Mouse (Mus musculus) myocyte (in vitro differentiated cells): Measurements from ENCODE around the gene Rxfp4. TPM values are rescaled to one million over a fixed set of nuclear protein-coding genes. Genes with fewer than 3 reads are reported as not detected.

Experiments
- H3K27me3 ChIP-seq: one replicate; pipeline ENCODE4 v1.6.1; 2011; ENCODE audit not compliant: control insufficient read depth, insufficient read depth, insufficient read length
- H3K36me3 ChIP-seq: one replicate; pipeline ENCODE4 v1.6.1; 2011; ENCODE audit not compliant: control insufficient read depth, insufficient read depth
- H3K4me2 ChIP-seq: one replicate; pipeline ENCODE4 v1.6.1; 2011; ENCODE audit warnings: low read depth, control low read depth
- H3K4me3 ChIP-seq: one replicate; pipeline ENCODE4 v1.5.1; 2011; ENCODE audit warnings: mild to moderate bottlenecking, control low read depth, moderate library complexity
- H3K79me2 ChIP-seq: one replicate; pipeline ENCODE4 v1.6.1; 2011; ENCODE audit not compliant: control insufficient read depth, insufficient read depth
- H3ac ChIP-seq: one replicate; pipeline ENCODE4 v1.6.1; 2011; ENCODE audit not compliant: control insufficient read depth, insufficient read length
- CEBPB ChIP-seq: IDR thresholded peaks from 2 replicates; pipeline ENCODE4 v1.6.1; 2011; ENCODE audit warnings: mild to moderate bottlenecking, moderate library complexity; ENCODE audit not compliant: poor library complexity, insufficient read depth, severe bottlenecking
- E2F4 ChIP-seq: IDR thresholded peaks from one replicate; pipeline ENCODE4 v1.6.1; 2011; ENCODE audit warnings: mild to moderate bottlenecking, control low read depth, moderate library complexity; ENCODE audit not compliant: insufficient read depth
- MAX ChIP-seq: IDR thresholded peaks from one replicate; pipeline ENCODE4 v1.6.1; 2011; ENCODE audit warnings: low read depth, mild to moderate bottlenecking, control low read depth
- MYOD1 ChIP-seq, 3 experiments: IDR thresholded peaks; one replicate each; pipeline ENCODE4 v1.6.1; 2011; ENCODE audit warnings: control low read depth in 2 of 3, low read depth in 2 of 3, mild to moderate bottlenecking in 2 of 3, moderate library complexity in 1 of 3; ENCODE audit not compliant: insufficient read length in 2 of 3, control insufficient read depth in 1 of 3
- MYOG ChIP-seq, 3 experiments: IDR thresholded peaks; one replicate each; pipeline ENCODE4 v1.6.1; 2011; ENCODE audit warnings: control low read depth in 2 of 3, low read depth in 2 of 3, mild to moderate bottlenecking in 2 of 3; ENCODE audit not compliant: insufficient read length in 2 of 3, control insufficient read depth in 1 of 3, insufficient read depth in 1 of 3
- POLR2A ChIP-seq: IDR thresholded peaks from one replicate; pipeline ENCODE4 v1.6.1; 2011; ENCODE audit warnings: low read depth, mild to moderate bottlenecking, control low read depth, moderate library complexity; ENCODE audit not compliant: insufficient read length
- POLR2AphosphoS2 ChIP-seq: IDR thresholded peaks from one replicate; pipeline ENCODE4 v1.6.1; 2011; ENCODE audit warnings: low read depth, control low read depth; ENCODE audit not compliant: insufficient read length
- REST ChIP-seq: IDR thresholded peaks from one replicate; pipeline ENCODE4 v1.6.1; 2011; ENCODE audit warnings: mild to moderate bottlenecking, control low read depth, moderate library complexity; ENCODE audit not compliant: insufficient read depth, insufficient read length
- SRF ChIP-seq: IDR thresholded peaks from one replicate; pipeline ENCODE4 v1.6.1; 2011; ENCODE audit warnings: low read depth; ENCODE audit not compliant: control insufficient read depth, insufficient read length
- TCF12 ChIP-seq: IDR thresholded peaks from one replicate; pipeline ENCODE4 v1.6.1; 2011; ENCODE audit warnings: mild to moderate bottlenecking, control low read depth; ENCODE audit not compliant: poor library complexity, insufficient read depth, severe bottlenecking
- TCF3 ChIP-seq: IDR thresholded peaks from one replicate; pipeline ENCODE4 v1.6.1; 2011; ENCODE audit warnings: low read depth, control low read depth; ENCODE audit not compliant: insufficient read length
- USF1 ChIP-seq: IDR thresholded peaks from one replicate; pipeline ENCODE4 v1.6.1; 2011; ENCODE audit warnings: low read depth, mild to moderate bottlenecking, control low read depth, moderate library complexity
- polyA plus RNA-seq: library from polyadenylated mRNA; unstranded; fragments of >200 nt; fragmentation: generic; extraction: Trizol; gene quantifications from one replicate; pipeline ENCODE4 v1.2.1, GENCODE M21; 2012; ENCODE audit warnings: missing spikeins

Gene Rxfp4
- not detected for polyA plus RNA-seq

DNA sequence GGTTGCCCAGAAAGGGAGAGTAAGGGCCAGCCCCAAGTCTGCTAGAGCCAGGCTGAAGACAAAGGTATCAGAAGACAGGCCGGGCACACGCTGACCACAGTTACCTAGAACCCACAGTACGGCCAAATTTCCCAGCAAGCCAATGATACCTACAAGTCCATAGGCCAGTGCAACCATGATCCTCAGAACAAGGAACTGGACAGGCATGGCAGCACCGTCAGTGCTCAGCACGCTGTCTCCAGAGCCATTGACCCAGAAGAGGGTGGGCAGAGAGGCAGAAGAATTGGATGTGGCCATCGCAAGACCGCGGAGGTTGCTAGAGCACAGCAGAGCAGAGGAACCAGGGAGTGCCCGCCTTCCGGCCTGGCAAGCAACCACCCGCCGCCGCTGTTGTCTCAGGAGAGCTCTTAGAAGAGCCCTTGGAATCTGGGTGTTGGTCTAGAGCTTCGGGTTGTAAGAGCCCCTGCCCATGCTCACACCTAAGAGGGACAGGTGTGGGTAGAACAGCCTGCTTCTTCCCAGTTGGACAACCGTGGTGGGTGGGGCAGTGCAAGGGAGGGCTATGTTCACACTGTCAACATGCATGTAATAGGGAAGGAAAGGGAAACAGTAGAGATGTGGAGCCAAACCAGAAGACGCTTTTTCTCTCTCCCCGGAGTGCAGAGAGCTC is at the start of gene Rxfp4:
Gene Rxfp4, minus strand, starts transcription at position 297 of the 670 bp plus-strand sequence.
- Histone ChIP-seq H3ac (no peak within 1 kb of the TSS), H3K79me2 (no peaks in the 10 kb centered on the region)
- TF ChIP-seq MAX = no peak
- TF ChIP-seq POLR2AphosphoS2 = peak; percentile 10
- TF ChIP-seq USF1 = no peak
- no peak for TF ChIP-seq MYOG (IDR thresholded peaks at IDR 0.05; ENCODE audit: control insufficient read depth in 1 of 3, insufficient read depth in 1 of 3, insufficient read length in 2 of 3, low read depth in 2 of 3)
- peak; percentile 15 for TF ChIP-seq POLR2A
- no peak for TF ChIP-seq REST
- no peak for TF ChIP-seq CEBPB
- TF ChIP-seq E2F4 = no peak

DNA sequence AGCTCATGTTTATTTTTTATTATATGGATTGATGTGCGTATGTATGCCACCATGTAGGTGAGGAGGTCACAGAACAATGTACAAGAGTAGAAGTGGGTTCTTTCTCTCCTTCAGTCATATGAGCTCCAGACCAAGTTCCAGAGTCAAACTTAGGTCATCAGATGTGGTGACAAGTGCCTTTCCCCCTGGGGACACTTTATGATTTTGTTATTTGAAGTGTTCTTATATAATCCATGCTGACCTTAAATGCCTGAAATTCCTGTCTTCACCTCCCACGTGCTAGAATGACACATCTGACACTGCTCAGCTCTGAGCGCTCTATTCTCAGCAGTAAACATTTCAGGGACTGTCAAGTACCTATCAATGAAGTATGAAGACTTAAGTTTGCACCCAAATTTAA is 48.3 kb upstream of the Rxfp4 start:
- H3K36me3 ChIP-seq = peaks cover 91% of the 10 kb centered on the region
- no peaks in the 10 kb centered on the region for H3K27me3 ChIP-seq
- no peak overlapping the region for H3K4me2 ChIP-seq
- TF ChIP-seq MYOD1 (IDR thresholded peaks at IDR 0.05; ENCODE audit: control insufficient read depth in 1 of 3, insufficient read length in 2 of 3, low read depth in 2 of 3) (no peak), REST (no peak), E2F4 (no peak), SRF (no peak), CEBPB (no peak), POLR2AphosphoS2 (no peak), MYOG (IDR thresholded peaks at IDR 0.05; ENCODE audit: control insufficient read depth in 1 of 3, insufficient read depth in 1 of 3, insufficient read length in 2 of 3, low read depth in 2 of 3) (no peak), POLR2A (no peak), MAX (no peak), TCF12 (no peak), TCF3 (no peak)
- no peak overlapping the region for H3K4me3 ChIP-seq
- H3ac ChIP-seq = no peak overlapping the region
- H3K79me2 ChIP-seq = peaks cover 28% of the 10 kb centered on the region

More for the DNA sequence above, at the start of gene Rxfp4:
- H3K27me3 ChIP-seq = no peaks in the 10 kb centered on the region
- no peak within 1 kb of the TSS for H3K4me3 ChIP-seq
- H3K36me3 ChIP-seq = peaks cover 12% of the 10 kb centered on the region
- no peak within 1 kb of the TSS for H3K4me2 ChIP-seq

DNA sequence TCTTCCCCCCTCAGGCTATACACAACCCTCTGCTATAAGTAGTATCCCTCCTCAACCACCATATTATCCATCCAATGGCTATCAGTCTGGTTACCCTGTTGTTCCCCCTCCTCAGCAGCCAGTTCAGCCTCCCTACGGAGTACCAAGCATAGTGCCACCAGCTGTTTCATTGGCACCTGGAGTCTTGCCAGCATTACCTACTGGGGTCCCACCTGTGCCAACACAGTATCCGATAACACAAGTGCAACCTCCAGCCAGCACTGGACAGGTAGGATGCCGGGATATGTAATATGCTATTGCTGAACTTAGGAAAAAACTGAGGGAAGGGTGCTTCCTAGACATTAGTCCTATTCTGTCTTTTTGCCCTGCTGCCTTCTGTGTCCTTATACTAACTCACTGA is 47.3 kb upstream of the Rxfp4 start:
- Histone ChIP-seq H3ac (no peak overlapping the region), H3K4me3 (no peak overlapping the region), H3K36me3 (peaks cover 91% of the 10 kb centered on the region), H3K79me2 (peaks cover 19% of the 10 kb centered on the region), H3K27me3 (no peaks in the 10 kb centered on the region), H3K4me2 (no peak overlapping the region)
- TF ChIP-seq TCF12 = no peak
- TF ChIP-seq POLR2AphosphoS2 = no peak
- TF ChIP-seq MAX = no peak
- no peak for TF ChIP-seq USF1
- no peak for TF ChIP-seq E2F4
- no peak for TF ChIP-seq MYOG (IDR thresholded peaks at IDR 0.05; ENCODE audit: control insufficient read depth in 1 of 3, insufficient read depth in 1 of 3, insufficient read length in 2 of 3, low read depth in 2 of 3)
- TF ChIP-seq SRF = no peak
- TF ChIP-seq CEBPB = no peak
- no peak for TF ChIP-seq TCF3
- TF ChIP-seq MYOD1 (IDR thresholded peaks at IDR 0.05; ENCODE audit: control insufficient read depth in 1 of 3, insufficient read length in 2 of 3, low read depth in 2 of 3) = no peak

DNA sequence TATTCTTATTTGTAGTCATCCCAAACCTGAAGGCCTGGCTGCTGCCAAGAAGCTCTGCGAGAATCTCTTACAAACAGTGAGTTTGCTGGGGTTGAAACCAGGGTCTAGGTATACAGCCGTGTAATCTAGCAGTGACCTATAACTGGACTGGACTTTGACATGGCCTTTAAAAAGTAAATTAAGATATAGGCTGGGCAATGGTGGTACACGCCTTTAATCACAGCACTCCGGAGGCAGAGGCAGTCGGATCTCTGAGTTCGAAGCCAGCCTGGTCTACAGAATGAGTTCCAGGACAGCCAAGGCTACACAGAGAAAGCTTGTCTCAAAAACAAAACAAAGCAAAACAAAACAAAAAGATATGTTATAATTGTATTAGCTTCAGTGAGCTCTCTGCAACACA is 45.9 kb upstream of the Rxfp4 start:
- TF ChIP-seq TCF12 (no peak), CEBPB (no peak), REST (no peak), POLR2A (no peak), POLR2AphosphoS2 (no peak), E2F4 (no peak), TCF3 (no peak), MYOG (IDR thresholded peaks at IDR 0.05; ENCODE audit: control insufficient read depth in 1 of 3, insufficient read depth in 1 of 3, insufficient read length in 2 of 3, low read depth in 2 of 3) (no peak), USF1 (no peak)
- peaks cover 91% of the 10 kb centered on the region for H3K36me3 ChIP-seq
- no peaks in the 10 kb centered on the region for H3K27me3 ChIP-seq
- no peak overlapping the region for H3ac ChIP-seq
- no peak overlapping the region for H3K4me3 ChIP-seq
- H3K4me2 ChIP-seq = no peak overlapping the region
- H3K79me2 ChIP-seq = peaks cover 17% of the 10 kb centered on the region

DNA sequence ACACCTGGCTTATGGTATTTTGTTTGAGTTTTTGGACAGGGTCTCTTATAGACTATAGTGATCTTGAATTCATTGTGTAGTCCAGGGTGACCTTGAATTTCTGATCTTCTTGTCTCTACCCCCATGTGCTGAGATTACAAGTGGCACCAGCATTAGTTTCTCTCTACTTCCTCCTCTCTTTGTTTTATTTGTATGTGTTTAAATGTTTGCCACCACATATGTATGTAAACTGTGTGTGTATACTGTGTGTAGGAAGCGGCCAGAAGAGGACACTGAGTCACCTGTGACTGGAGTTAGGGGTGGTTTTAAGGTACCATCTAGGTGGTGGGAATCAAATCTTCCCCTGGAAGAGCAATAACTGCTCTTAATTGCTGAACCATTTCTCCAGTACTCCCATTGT is 45.1 kb upstream of the Rxfp4 start:
- Histone ChIP-seq H3K36me3 (peaks cover 94% of the 10 kb centered on the region), H3K79me2 (peaks cover 17% of the 10 kb centered on the region), H3ac (no peak overlapping the region), H3K27me3 (no peaks in the 10 kb centered on the region), H3K4me3 (no peak overlapping the region), H3K4me2 (no peak overlapping the region)
- no peak for TF ChIP-seq MAX
- TF ChIP-seq E2F4 = no peak
- no peak for TF ChIP-seq MYOD1 (IDR thresholded peaks at IDR 0.05; ENCODE audit: control insufficient read depth in 1 of 3, insufficient read length in 2 of 3, low read depth in 2 of 3)
- no peak for TF ChIP-seq POLR2A
- TF ChIP-seq USF1 = no peak
- TF ChIP-seq TCF3 = no peak
- TF ChIP-seq REST = no peak
- TF ChIP-seq SRF = no peak
- no peak for TF ChIP-seq MYOG (IDR thresholded peaks at IDR 0.05; ENCODE audit: control insufficient read depth in 1 of 3, insufficient read depth in 1 of 3, insufficient read length in 2 of 3, low read depth in 2 of 3)
- no peak for TF ChIP-seq CEBPB
- TF ChIP-seq TCF12 = no peak
- TF ChIP-seq POLR2AphosphoS2 = no peak
